Mouse (Mus musculus): ENCODE measurements around the gene Ovol1. TPM values are rescaled to one million over a fixed set of nuclear protein-coding genes. Genes with fewer than 3 reads are reported as not detected.

The Ovol1 gene
- polyA plus RNA-seq, 1 experiment = 55.3 TPM

- Histone ChIP-seq H3K27me3 (ENCODE audit: control insufficient read depth, insufficient read depth, low read length) (no peaks in the 10 kb centered on the region), H3K4me3 (ENCODE audit: low read depth, low read length) (no peak overlapping the region), H3K27ac (ENCODE audit: insufficient read depth, low read depth, low read length) (no peak overlapping the region), H3K4me1 (ENCODE audit: control insufficient read depth, insufficient read depth, insufficient read length, low read length) (peaks cover 9% of the 10 kb centered on the region), H3K36me3 (ENCODE audit: control insufficient read depth, insufficient read depth, low read length) (peaks cover 52% of the 10 kb centered on the region)
- TF ChIP-seq CTCF (IDR thresholded peaks at IDR 0.05; ENCODE audit: extremely low read depth, insufficient read length, insufficient replicate concordance, low read depth, low read length) (no peak), POLR2A (IDR thresholded peaks at IDR 0.05; ENCODE audit: low read depth, low read length) (no peak)
- 93% methylated on average over 7 of the region's 7 CpGs for WGBS
Measured at GRCm38 (mm10) chr19:5605126-5605525, 44.7 kb upstream of the Ovol1 start.

- peaks cover 9% of the 10 kb centered on the region for H3K4me1 ChIP-seq (ENCODE audit: control insufficient read depth, insufficient read depth, insufficient read length, low read length)
- H3K36me3 ChIP-seq (ENCODE audit: control insufficient read depth, insufficient read depth, low read length) = peaks cover 52% of the 10 kb centered on the region
- WGBS = 83% methylated on average over 7 of the region's 7 CpGs
- no peak overlapping the region for H3K27ac ChIP-seq (ENCODE audit: insufficient read depth, low read depth, low read length)
- no peak overlapping the region for H3K4me3 ChIP-seq (ENCODE audit: low read depth, low read length)
- TF ChIP-seq POLR2A (IDR thresholded peaks at IDR 0.05; ENCODE audit: low read depth, low read length) (no peak), CTCF (IDR thresholded peaks at IDR 0.05; ENCODE audit: extremely low read depth, insufficient read length, insufficient replicate concordance, low read depth, low read length) (no peak)
- H3K27me3 ChIP-seq (ENCODE audit: control insufficient read depth, insufficient read depth, low read length) = no peaks in the 10 kb centered on the region
Measured at GRCm38 (mm10) chr19:5603664-5604063, 43.2 kb upstream of the Ovol1 start.

- TF ChIP-seq POLR2A (IDR thresholded peaks at IDR 0.05; ENCODE audit: low read depth, low read length) (peak; percentile 60), CTCF (IDR thresholded peaks at IDR 0.05; ENCODE audit: extremely low read depth, insufficient read length, insufficient replicate concordance, low read depth, low read length) (no peak)
- whole genome bisulfite sequencing = under 1% methylated on average over 64 of the region's 64 CpGs
- H3K27me3 ChIP-seq (ENCODE audit: control insufficient read depth, insufficient read depth, low read length) = no peaks in the 10 kb centered on the region
Measured at GRCm38 (mm10) chr19:5601752-5602541, 41.5 kb upstream of the Ovol1 start, which contains the start of gene Rnaseh2c. Gene Rnaseh2c (plus strand): TSS chr19:5601873.

GRCm38 (mm10) chr19:5599224-5599623 lies 38.8 kb upstream of the Ovol1 start:
- H3K27me3 ChIP-seq (ENCODE audit: control insufficient read depth, insufficient read depth, low read length) = no peaks in the 10 kb centered on the region
- H3K4me3 ChIP-seq (ENCODE audit: low read depth, low read length) = no peak overlapping the region
- H3K27ac ChIP-seq (ENCODE audit: insufficient read depth, low read depth, low read length) = no peak overlapping the region
- 88% methylated on average over 4 of the region's 4 CpGs for WGBS
- peaks cover 12% of the 10 kb centered on the region for H3K36me3 ChIP-seq (ENCODE audit: control insufficient read depth, insufficient read depth, low read length)
- peaks cover 9% of the 10 kb centered on the region for H3K4me1 ChIP-seq (ENCODE audit: control insufficient read depth, insufficient read depth, insufficient read length, low read length)
- TF ChIP-seq CTCF (IDR thresholded peaks at IDR 0.05; ENCODE audit: extremely low read depth, insufficient read length, insufficient replicate concordance, low read depth, low read length) (no peak), POLR2A (IDR thresholded peaks at IDR 0.05; ENCODE audit: low read depth, low read length) (no peak)

More at GRCm38 (mm10) chr19:5601752-5602541, 41.5 kb upstream of the Ovol1 start, which contains the start of gene Rnaseh2c:
- peaks cover 9% of the 10 kb centered on the region for H3K4me1 ChIP-seq (ENCODE audit: control insufficient read depth, insufficient read depth, insufficient read length, low read length)
- peaks cover 35% of the 10 kb centered on the region for H3K36me3 ChIP-seq (ENCODE audit: control insufficient read depth, insufficient read depth, low read length)
- peak within 1 kb of the TSS; percentile 83 for H3K4me3 ChIP-seq (ENCODE audit: low read depth, low read length)
- H3K27ac ChIP-seq (ENCODE audit: insufficient read depth, low read depth, low read length) = peak within 1 kb of the TSS; percentile 53

- 85% methylated on average over 6 of the region's 6 CpGs for WGBS
- no peaks in the 10 kb centered on the region for H3K4me1 ChIP-seq (ENCODE audit: control insufficient read depth, insufficient read depth, insufficient read length, low read length)
- no peak for TF ChIP-seq POLR2A (IDR thresholded peaks at IDR 0.05; ENCODE audit: low read depth, low read length)
- no peak overlapping the region for H3K27ac ChIP-seq (ENCODE audit: insufficient read depth, low read depth, low read length)
- H3K4me3 ChIP-seq (ENCODE audit: low read depth, low read length) = no peak overlapping the region
- H3K36me3 ChIP-seq (ENCODE audit: control insufficient read depth, insufficient read depth, low read length) = no peaks in the 10 kb centered on the region
- H3K27me3 ChIP-seq (ENCODE audit: control insufficient read depth, insufficient read depth, low read length) = no peaks in the 10 kb centered on the region
Measured at GRCm38 (mm10) chr19:5591888-5592287, 31.4 kb upstream of the Ovol1 start.

- Histone ChIP-seq H3K4me3 (ENCODE audit: low read depth, low read length) (no peak overlapping the region), H3K27ac (ENCODE audit: insufficient read depth, low read depth, low read length) (no peak overlapping the region), H3K36me3 (ENCODE audit: control insufficient read depth, insufficient read depth, low read length) (no peaks in the 10 kb centered on the region), H3K27me3 (ENCODE audit: control insufficient read depth, insufficient read depth, low read length) (no peaks in the 10 kb centered on the region), H3K4me1 (ENCODE audit: control insufficient read depth, insufficient read depth, insufficient read length, low read length) (no peaks in the 10 kb centered on the region)
- TF ChIP-seq POLR2A (IDR thresholded peaks at IDR 0.05; ENCODE audit: low read depth, low read length) (no peak), CTCF (IDR thresholded peaks at IDR 0.05; ENCODE audit: extremely low read depth, insufficient read length, insufficient replicate concordance, low read depth, low read length) (peak; percentile 18; the same call in 1 of the 2 replicates)
- WGBS = 62% methylated on average over 9 of the region's 9 CpGs
Measured at GRCm38 (mm10) chr19:5589159-5589558, 28.7 kb upstream of the Ovol1 start.

- Histone ChIP-seq H3K4me3 (ENCODE audit: low read depth, low read length) (no peak overlapping the region), H3K27ac (ENCODE audit: insufficient read depth, low read depth, low read length) (no peak overlapping the region), H3K27me3 (ENCODE audit: control insufficient read depth, insufficient read depth, low read length) (no peaks in the 10 kb centered on the region), H3K36me3 (ENCODE audit: control insufficient read depth, insufficient read depth, low read length) (no peaks in the 10 kb centered on the region), H3K4me1 (ENCODE audit: control insufficient read depth, insufficient read depth, insufficient read length, low read length) (peaks cover 6% of the 10 kb centered on the region; the same call in 1 of the 2 replicates)
- 57% methylated on average over 2 of the region's 2 CpGs for WGBS
- TF ChIP-seq CTCF (IDR thresholded peaks at IDR 0.05; ENCODE audit: extremely low read depth, insufficient read length, insufficient replicate concordance, low read depth, low read length) (no peak), POLR2A (IDR thresholded peaks at IDR 0.05; ENCODE audit: low read depth, low read length) (no peak)
Measured at GRCm38 (mm10) chr19:5581995-5582394, 21.5 kb upstream of the Ovol1 start.

Data from small intestine, adult 2 months (tissue).